Mouse (Mus musculus) gonadal fat pad, adult 2 months (tissue): Measurements from ENCODE around the gene Pkdrej. TPM values are rescaled to one million over a fixed set of nuclear protein-coding genes. Genes with fewer than 3 reads are reported as not detected.

ENCODE experiments used
- DNase-seq: peaks from one replicate; pipeline ENCODE4 v3.0.0-alpha.2; 2012; ENCODE audit warnings: low read depth
- polyA plus RNA-seq: library from polyadenylated mRNA; depleted of rRNA; stranded (reverse); fragments of >200 nt; gene quantifications from 2 replicates; pipeline ENCODE4 v1.2.3, GENCODE M21; 2012; rRNA removed

Pkdrej gene
- polyA plus RNA-seq, 1 experiment = 0.62 TPM

DNA sequence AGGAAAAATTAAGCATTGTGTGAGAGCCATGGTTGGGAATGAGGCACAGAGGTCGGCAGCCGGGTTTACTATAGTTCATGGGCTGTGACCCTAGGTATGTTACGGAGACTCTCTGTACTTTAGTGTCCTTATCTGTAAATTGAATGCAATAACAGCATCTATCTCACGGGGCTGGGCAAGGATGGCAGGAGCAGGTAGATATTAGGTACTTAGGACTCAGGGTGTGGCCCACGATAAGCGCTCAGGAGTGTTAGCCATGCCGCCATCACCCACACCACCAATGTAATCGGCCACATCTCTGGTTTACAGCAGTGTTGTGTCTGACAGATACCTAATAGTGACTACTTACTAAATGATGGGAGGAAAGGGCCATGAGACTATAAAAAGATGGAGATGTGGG lies 52.5 kb downstream of the Pkdrej start:
- DNase-seq = no peak

DNA sequence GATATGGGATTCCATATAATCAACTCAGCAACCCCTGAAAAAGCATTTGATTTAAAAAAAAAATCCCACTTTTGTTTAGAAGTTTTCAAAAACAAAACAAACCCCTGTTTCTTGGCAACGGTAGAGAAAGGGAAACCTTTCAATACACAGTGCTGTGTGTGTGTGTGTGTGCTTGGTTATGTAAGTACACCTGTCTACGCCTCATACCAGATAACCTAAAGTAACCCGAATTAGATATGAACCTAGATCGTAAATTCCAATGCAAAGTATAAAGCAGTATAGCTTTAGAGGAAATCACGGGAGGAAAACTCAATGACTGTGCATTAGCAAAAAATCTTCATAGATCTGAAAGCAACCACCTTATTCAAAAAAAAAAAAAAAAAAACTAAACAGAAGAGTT lies 54.9 kb downstream of the Pkdrej start:
- no peak for DNase-seq

DNA sequence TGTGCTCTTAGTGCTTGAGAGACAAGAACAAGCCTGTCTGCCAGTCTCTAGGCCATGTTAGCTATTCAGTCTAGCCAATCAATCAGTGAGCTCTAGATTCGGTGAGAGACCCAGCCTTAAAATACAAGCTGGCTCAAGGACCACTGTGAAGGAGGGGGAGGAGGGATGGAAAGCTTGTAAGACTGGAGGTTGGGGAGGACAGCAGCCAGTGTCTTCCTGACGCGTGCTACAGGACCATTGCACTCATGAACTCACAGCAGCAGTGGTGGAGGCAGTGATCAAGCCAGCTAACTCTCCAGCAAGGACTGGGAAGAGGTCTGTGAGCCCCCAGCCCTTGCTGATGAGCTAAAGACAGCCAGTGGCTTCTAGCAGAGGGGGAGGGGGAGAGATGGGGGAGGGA lies 56.5 kb downstream of the Pkdrej start:
- no peak for DNase-seq

Other genes with a start within 250 kb of the Pkdrej start
- 14.4 and 15.0 TPM in 2 replicates for gene Wnt7b, start 239.3 kb downstream of the Pkdrej start, polyA plus RNA-seq
- 3.6 and 3.8 TPM in 2 replicates for gene Ppara, start 86.8 kb downstream of the Pkdrej start, polyA plus RNA-seq
- 35.1 and 51.3 TPM in 2 replicates for gene Cdpf1, start 10.0 kb downstream of the Pkdrej start, polyA plus RNA-seq
- gene Ttc38, start 10.6 kb upstream of the Pkdrej start, polyA plus RNA-seq = 12.6 and 18.4 TPM in 2 replicates
- 2.0 and 2.9 TPM in 2 replicates for gene Gtse1, start 38.0 kb upstream of the Pkdrej start, polyA plus RNA-seq
- gene Trmu, start 57.6 kb upstream of the Pkdrej start, polyA plus RNA-seq = 36.5 and 36.8 TPM in 2 replicates
- 6.4 and 9.8 TPM in 2 replicates for gene Celsr1, start 212.0 kb upstream of the Pkdrej start, polyA plus RNA-seq
- 42.5 and 44.3 TPM in 2 replicates for gene Gramd4, start 236.0 kb upstream of the Pkdrej start, polyA plus RNA-seq